Mouse (Mus musculus) spleen, adult 2 months (tissue): ENCODE measurements around the gene Rap1a. TPM values are rescaled to one million over a fixed set of nuclear protein-coding genes. Genes with fewer than 3 reads are reported as not detected.

Experiments
- DNase-seq, 2 experiments: peaks; one replicate each; pipeline versions ENCODE4 v3.0.0 to v3.0.0-alpha.2; 2012 to 2021; ENCODE audit warnings: low spot score in 2 of 2, low read depth in 1 of 2
- H3K27ac ChIP-seq: fragments of 200-500 bp; 2 replicates; pipeline ENCODE4 v1.5.1; 2012; ENCODE audit warnings: low read length, inconsistent platforms; ENCODE audit not compliant: insufficient read depth
- H3K27me3 ChIP-seq: fragments of 200-500 bp; 2 replicates; pipeline ENCODE4 v1.6.1; 2012; ENCODE audit warnings: mild to moderate bottlenecking, moderate library complexity, low read length, inconsistent platforms; ENCODE audit not compliant: control insufficient read depth, insufficient read depth
- H3K36me3 ChIP-seq: fragments of 200-500 bp; 2 replicates; pipeline ENCODE4 v1.6.1; 2012; ENCODE audit warnings: mild to moderate bottlenecking, low read length, inconsistent platforms; ENCODE audit not compliant: control insufficient read depth, insufficient read depth
- H3K4me1 ChIP-seq: fragments of 200-500 bp; 2 replicates; pipeline ENCODE4 v1.6.1; 2011; ENCODE audit warnings: inconsistent platforms; ENCODE audit not compliant: control insufficient read depth, insufficient read depth, insufficient read length
- H3K4me3 ChIP-seq: fragments of 200-500 bp; 2 replicates; pipeline ENCODE4 v1.5.1; 2011; ENCODE audit warnings: mild to moderate bottlenecking, inconsistent platforms; ENCODE audit not compliant: insufficient read depth, insufficient read length; ENCODE audit errors: extremely low read depth
- CTCF ChIP-seq: fragments of 200-500 bp; IDR thresholded peaks from 2 replicates; pipeline ENCODE4 v1.5.1; 2011; ENCODE audit warnings: mild to moderate bottlenecking, inconsistent platforms; ENCODE audit not compliant: insufficient read depth, insufficient read length, insufficient replicate concordance; ENCODE audit errors: extremely low read depth
- POLR2A ChIP-seq: fragments of 200-500 bp; IDR thresholded peaks from 2 replicates; pipeline ENCODE4 v1.6.1; 2011; ENCODE audit warnings: low read depth, low read length, inconsistent platforms
- WGBS: fragments of 180-500 bp; shearing (Covaris S2); methylation state at CpG from one replicate; pipeline ENCODE4 v1.1.7; 2018; 5-methylcytosine and 5-hydroxymethylcytosine counted together
- polyA plus RNA-seq: library from polyadenylated mRNA; depleted of rRNA; stranded (reverse); fragments of >200 nt; gene quantifications from 2 replicates; pipeline ENCODE4 v1.2.3, GENCODE M21; 2012

The Rap1a gene
- polyA plus RNA-seq, 1 experiment: 8.0 TPM

DNA sequence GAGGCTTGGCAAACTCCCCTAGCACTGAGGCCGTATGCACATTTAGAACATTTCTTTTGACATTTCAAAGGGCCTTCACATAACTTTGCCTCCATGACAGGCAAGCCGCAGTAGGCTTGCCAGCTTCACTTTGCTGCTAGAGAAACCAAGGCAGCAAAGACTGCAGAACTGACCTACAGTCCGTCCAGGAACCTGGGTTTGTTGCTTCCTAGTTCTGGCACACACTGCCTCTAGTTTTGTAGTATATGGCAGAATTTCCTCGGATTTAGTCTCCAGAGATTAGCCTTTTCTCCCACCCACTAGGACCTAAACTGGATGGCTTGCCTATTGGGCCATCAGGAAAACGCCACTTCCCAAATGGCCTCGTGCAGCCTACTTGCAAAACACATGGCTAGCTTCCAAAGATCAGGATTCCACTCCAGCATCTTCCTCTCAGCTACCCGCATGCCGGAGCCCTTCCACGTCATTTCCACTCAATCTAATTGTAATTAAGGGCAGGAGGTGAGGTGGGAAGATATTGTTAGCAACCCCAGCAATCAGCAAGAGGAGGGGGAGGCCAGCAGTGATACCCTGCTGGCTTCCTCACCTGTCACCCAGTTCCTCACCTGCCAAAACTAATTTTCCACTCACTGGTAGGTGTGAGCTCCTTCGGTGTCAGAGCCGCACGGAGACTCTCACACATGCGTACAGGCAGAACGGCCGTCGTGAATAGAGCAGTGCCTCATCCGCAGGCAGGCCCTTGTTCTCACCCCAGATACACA is 104.6 kb downstream of the Rap1a start:
- no peak overlapping the region for H3K4me3 ChIP-seq
- no peaks in the 10 kb centered on the region for H3K27me3 ChIP-seq
- 91% methylated on average over 17 of the region's 17 CpGs for WGBS
- DNase-seq: no peak
- no peaks in the 10 kb centered on the region for H3K36me3 ChIP-seq
- H3K27ac ChIP-seq: no peak overlapping the region
- TF ChIP-seq CTCF (no peak), POLR2A (no peak)
- H3K4me1 ChIP-seq: no peaks in the 10 kb centered on the region

DNA sequence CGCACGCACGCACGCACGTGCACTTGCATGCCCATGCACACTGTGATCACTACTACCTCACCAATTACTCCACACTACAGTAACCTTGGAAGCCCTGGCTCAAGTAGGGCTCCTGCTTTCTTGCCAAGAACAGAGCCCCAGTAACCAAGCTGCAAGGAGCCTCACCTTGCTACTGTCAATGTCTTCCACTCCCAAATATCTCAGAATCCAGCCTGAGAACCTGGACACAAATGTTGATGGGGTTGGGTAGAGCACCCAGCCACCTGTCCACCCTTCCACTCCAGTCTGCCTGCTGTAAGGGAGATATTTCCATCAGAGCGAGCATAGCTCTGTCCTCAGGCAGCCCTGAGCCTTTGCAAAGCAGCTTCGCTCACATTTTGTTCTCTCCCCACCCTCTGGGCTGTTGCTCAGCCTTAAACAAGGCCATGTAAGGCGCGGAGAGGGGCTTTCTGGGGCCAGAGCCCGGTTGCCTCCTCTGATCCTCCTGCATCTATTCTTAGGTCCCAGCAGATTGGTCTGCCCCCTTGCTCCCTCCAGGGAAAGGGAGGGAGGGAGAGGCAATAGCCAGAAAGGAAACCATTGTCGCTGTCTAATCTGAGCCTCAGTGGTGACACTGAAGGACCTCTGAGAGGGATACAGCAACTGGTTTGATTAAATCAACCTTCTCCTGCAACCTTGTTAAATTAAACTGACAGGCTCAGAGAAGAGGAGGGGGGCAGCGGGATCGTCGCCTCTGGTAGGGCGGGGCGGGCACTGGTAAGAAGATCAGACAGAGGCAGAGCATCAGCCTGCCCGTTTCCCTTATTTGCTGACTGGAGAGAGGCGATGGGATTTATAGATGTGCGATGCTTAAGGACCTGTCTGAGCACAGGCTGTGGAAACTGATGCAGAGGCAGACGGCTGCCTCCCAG is 105.4 kb downstream of the Rap1a start:
- no peaks in the 10 kb centered on the region for H3K4me1 ChIP-seq
- H3K36me3 ChIP-seq: no peaks in the 10 kb centered on the region
- 82% methylated on average over 20 of the region's 20 CpGs for WGBS
- no peak for TF ChIP-seq CTCF
- no peak for TF ChIP-seq POLR2A
- no peak for DNase-seq
- H3K27ac ChIP-seq: no peak overlapping the region
- H3K4me3 ChIP-seq: no peak overlapping the region
- H3K27me3 ChIP-seq: no peaks in the 10 kb centered on the region

DNA sequence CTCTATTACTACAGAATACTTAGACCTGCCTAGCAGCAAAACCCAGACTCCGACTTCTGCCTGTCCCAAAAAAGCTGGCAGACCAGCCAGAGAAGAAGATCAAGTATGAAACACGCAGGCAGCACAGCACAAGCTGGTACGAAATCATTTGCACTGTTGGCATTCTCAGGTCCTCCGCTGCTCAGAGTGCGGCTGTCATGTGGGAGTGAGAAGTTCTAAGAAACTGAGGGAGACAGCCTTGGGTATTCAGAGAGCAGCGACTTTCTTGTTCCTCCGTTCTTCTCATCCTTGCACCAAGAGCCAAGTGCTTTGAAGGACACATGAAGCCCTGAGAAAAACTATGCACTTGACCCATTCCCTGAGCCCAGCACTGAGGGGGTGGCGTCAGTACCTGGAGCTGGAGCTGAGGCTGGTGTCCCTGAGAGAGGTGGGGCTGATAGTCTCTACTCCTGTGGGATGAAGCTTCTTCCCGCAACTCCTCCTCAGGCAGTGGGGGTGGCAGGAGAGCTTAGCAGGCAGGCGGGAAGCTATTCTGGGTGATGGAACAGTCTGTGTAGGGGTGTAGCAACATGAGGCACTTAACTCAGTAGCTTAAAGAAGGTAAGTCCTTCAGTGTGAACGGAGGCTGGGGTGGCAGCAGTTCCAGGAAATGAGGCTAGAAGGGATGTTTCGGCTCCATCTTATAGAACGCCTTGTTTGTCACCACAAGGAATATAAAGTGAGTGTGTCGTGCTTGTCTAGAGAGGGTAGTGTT is 107.6 kb downstream of the Rap1a start:
- no peaks in the 10 kb centered on the region for H3K27me3 ChIP-seq
- no peaks in the 10 kb centered on the region for H3K36me3 ChIP-seq
- no peak overlapping the region for H3K4me3 ChIP-seq
- 88% methylated on average over 14 of the region's 14 CpGs for WGBS
- no peak overlapping the region for H3K27ac ChIP-seq
- TF ChIP-seq POLR2A: no peak
- TF ChIP-seq CTCF: no peak
- no peak for DNase-seq
- H3K4me1 ChIP-seq: no peaks in the 10 kb centered on the region

DNA sequence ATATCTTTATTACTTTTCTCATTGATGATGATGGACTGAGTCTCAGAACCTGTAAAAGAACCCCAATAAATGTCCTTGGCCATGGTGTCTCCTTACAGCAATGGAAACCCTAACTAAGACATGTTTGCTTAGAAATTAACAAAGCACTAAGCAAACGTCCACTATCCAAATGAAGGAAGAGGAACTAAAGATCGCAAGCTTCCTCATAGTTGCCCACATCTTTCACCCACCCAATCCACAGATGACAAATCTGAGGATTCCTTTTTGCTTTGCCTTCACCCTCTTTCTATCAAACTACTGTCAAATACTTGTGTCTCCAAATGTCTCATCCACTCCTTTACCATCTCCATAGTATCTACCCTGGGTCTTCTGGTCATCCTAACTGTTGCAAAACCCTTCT is 112.6 kb downstream of the Rap1a start:
- Histone ChIP-seq H3K27ac (no peak overlapping the region), H3K36me3 (no peaks in the 10 kb centered on the region), H3K4me3 (no peak overlapping the region), H3K27me3 (no peaks in the 10 kb centered on the region), H3K4me1 (peaks cover 5% of the 10 kb centered on the region)
- TF ChIP-seq CTCF (no peak), POLR2A (no peak)
- 19% methylated on average over 2 of the region's 2 CpGs for WGBS
- no peak for DNase-seq

DNA sequence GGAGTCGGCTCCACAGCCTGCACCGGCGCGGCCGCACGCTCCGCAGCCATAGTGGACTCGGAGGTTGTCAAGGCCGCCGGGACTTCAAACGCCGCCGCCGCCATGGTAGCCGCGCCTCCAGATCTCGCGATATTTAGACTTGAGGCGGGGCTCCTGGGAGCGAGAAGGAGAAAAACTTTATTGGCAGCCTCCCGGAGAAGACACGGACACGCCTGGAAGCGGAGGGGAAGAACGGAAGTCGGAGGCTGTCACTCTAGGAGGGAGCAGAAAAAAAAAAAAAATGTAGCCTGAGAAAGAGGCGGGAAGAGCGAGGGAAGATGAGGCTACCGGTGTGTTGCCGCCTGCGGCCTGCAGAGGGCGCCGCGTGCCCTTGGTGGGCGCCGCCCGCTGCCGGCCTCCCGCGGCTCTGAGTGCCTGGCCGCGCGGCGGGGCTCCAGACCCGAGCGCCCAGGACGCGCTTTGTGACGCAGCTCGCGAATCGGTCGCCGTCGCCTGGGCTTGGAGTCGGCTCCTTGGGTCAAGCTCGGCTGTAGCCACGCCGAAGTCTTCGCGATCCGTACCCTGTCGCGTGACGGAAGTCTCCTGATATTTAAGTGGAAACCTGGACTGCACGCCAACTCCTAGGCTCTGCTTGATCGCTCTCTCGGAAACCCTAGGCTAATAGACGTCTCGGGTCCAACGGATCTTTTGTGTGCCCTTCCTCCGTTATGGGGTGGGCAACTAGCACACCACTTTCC is 113.6 kb downstream of the Rap1a start, which contains the start of gene Ddx20:
Gene Ddx20 (minus strand): TSS at position 251 of the 737 bp plus-strand sequence.
- peaks cover 5% of the 10 kb centered on the region for H3K4me1 ChIP-seq
- peak within 1 kb of the TSS; percentile 94 for H3K27ac ChIP-seq
- peak; percentile 88 to 94 for DNase-seq
- TF ChIP-seq CTCF (peak; percentile 94), POLR2A (peak; percentile 38; the same call in 1 of the 2 replicates)
- H3K27me3 ChIP-seq: no peaks in the 10 kb centered on the region
- peak within 1 kb of the TSS; percentile 96 for H3K4me3 ChIP-seq
- H3K36me3 ChIP-seq: peaks cover 4% of the 10 kb centered on the region; the same call in 1 of the 2 replicates
- WGBS: under 1% methylated on average over 70 of the region's 72 CpGs
